Mouse (Mus musculus) layer of hippocampus, adult 2 months (tissue): ENCODE results near the gene Fam71f2. TPM values are rescaled to one million over a fixed set of nuclear protein-coding genes. Genes with fewer than 3 reads are reported as not detected.

Experiments used
- DNase-seq, 2 experiments: peaks; one replicate each; pipeline ENCODE4 v3.0.0; 2022; ENCODE audit warnings: low spot score in 2 of 2
- H3K27ac ChIP-seq: fragments of 200-600 bp; 2 replicates; pipeline ENCODE4 v1.8.1; 2022
- H3K4me3 ChIP-seq: fragments of 200-600 bp; 2 replicates; pipeline ENCODE4 v1.8.1; 2022; ENCODE audit warnings: mild to moderate bottlenecking
- CTCF ChIP-seq: fragments of 200-600 bp; conservative IDR thresholded peaks from 2 replicates; pipeline ENCODE4 v1.8.1; 2022; ENCODE audit warnings: antibody characterized with exemption, mild to moderate bottlenecking, moderate library complexity
- total RNA-seq, 2 experiments: library from RNA; stranded (reverse); gene quantifications; 2 replicates each; pipeline ENCODE4 v1.2.3; 2021

Fam71f2 gene
- total RNA-seq, 2 experiments from 2014 or later, result 0.51 to 0.56 TPM

- no peak for DNase-seq
- no peak for TF ChIP-seq CTCF
- Histone ChIP-seq H3K27ac (no peak overlapping the region), H3K4me3 (no peak overlapping the region)
Measured at GRCm38 (mm10) chr6:29329514-29329913, 50.1 kb downstream of the Fam71f2 start.

Other genes with a start within 250 kb of the Fam71f2 start
- gene Lep, start 219.4 kb upstream of the Fam71f2 start, total RNA-seq, result not detected
- 10 to 100 TPM; 43.6 to 51.0 TPM for gene Rbm28, start 114.6 kb upstream of the Fam71f2 start, total RNA-seq
- gene Prrt4, start 100.0 kb upstream of the Fam71f2 start, total RNA-seq, result 1 to 10 TPM; 2.6 to 2.7 TPM
- 10 to 100 TPM; 40.7 to 47.5 TPM for gene Impdh1, start 63.2 kb upstream of the Fam71f2 start, total RNA-seq
- 1 to 10 TPM; 6.4 to 6.6 TPM for gene Hilpda, start 7.1 kb upstream of the Fam71f2 start, total RNA-seq
- not detected for gene Fam71f1, start 39.5 kb downstream of the Fam71f2 start, total RNA-seq
- gene Calu, start 68.5 kb downstream of the Fam71f2 start, total RNA-seq, result 10 to 100 TPM; 65.3 to 67.6 TPM
- gene Opn1sw, start 108.9 kb downstream of the Fam71f2 start, total RNA-seq, result not detected
- 10 to 100 TPM; 66.9 to 74.2 TPM for gene Ccdc136, start 116.7 kb downstream of the Fam71f2 start, total RNA-seq
- 1 to 10 TPM; 1.2 to 1.4 TPM for gene Flnc, start 153.7 kb downstream of the Fam71f2 start, total RNA-seq
- gene Atp6v1f, start 188.1 kb downstream of the Fam71f2 start, total RNA-seq, result 100 to 1,000 TPM; 245 to 247 TPM
- under 1 TPM in 1 of 2 experiments, not detected in 1; 0.59 TPM for gene Atp6v1fnb, start 191.8 kb downstream of the Fam71f2 start, total RNA-seq
- 1 to 10 TPM; 1.1 to 2.0 TPM for gene Kcp, start 228.4 kb downstream of the Fam71f2 start, total RNA-seq
- 1 to 10 TPM; 3.8 to 5.1 TPM for gene Irf5, start 247.0 kb downstream of the Fam71f2 start, total RNA-seq